ENCODE assay signal across 8 mouse cellular contexts in the genomic region with DNA sequence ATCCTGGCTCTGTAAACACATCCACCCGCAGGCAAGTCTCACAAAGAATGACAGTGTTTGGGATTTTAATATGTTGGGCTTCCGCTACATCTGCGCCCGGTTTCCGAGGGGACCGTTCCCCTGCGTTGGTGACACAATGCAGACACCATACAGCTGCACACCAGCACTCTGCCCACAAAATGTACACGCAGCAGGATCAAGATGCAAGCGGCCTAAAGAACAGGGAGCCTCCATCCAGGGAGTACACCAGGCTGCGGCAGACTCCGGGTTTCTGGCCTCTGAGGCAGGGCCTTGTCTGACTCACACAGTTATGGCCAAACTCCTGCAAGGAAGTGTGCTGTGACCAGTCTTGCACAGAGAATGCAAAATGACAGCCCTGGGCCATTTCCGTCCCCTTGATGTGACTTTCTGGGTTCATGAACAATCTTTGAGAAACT. TPM values are rescaled to one million over a fixed set of nuclear protein-coding genes. Genes with fewer than 3 reads are reported as not detected.
DNase-seq lines count a peak whose midpoint lies in the region; ATAC-seq lines count a peak whose summit lies in the region.

No protein-coding gene starts in this region.

- no peak overlapping the region for H3K9ac ChIP-seq in lung, embryonic 15.5 days
- peak overlapping the region; percentile 37 for H3K9ac ChIP-seq in embryonic facial prominence, embryonic 11.5 days (replicated peaks; ENCODE audit: low read length)
- H3K9ac ChIP-seq in hindbrain, embryonic 16.5 days (ENCODE audit: low read depth, low read length): peak overlapping the region; percentile 42

- H3K4me1 ChIP-seq in lung, embryonic 15.5 days: peaks cover 66% of the 10 kb centered on the region
- peaks cover 3% of the 10 kb centered on the region for H3K4me1 ChIP-seq in embryonic facial prominence, embryonic 11.5 days (ENCODE audit: control insufficient read depth, insufficient read depth, low read length)
- H3K4me1 ChIP-seq in hindbrain, embryonic 16.5 days (ENCODE audit: control insufficient read depth, insufficient read depth, low read depth, low read length): peaks cover 51% of the 10 kb centered on the region

- 29% methylated on average over 12 of the region's 12 CpGs for WGBS in lung, embryonic 15.5 days
- 53% methylated on average over 12 of the region's 12 CpGs for WGBS in embryonic facial prominence, embryonic 11.5 days
- WGBS in hindbrain, embryonic 16.5 days: 15% methylated on average over 12 of the region's 12 CpGs

- H3K27ac ChIP-seq in lung, embryonic 15.5 days: peak overlapping the region; percentile 20
- peak overlapping the region; percentile 56; the same call in 1 of the 2 replicates for H3K27ac ChIP-seq in embryonic facial prominence, embryonic 11.5 days (replicated peaks; ENCODE audit: low read depth, low read length)
- peak overlapping the region; percentile 82 for H3K27ac ChIP-seq in hindbrain, embryonic 16.5 days (ENCODE audit: low read depth, low read length)

- ATAC-seq in lung, embryonic 15.5 days (ENCODE audit: borderline replicate concordance, extremely low read depth, low FRiP score, low TSS enrichment): peak; percentile 17; the same call in 1 of the 2 replicates
- no peak for ATAC-seq in embryonic facial prominence, embryonic 11.5 days (replicated peaks; ENCODE audit: insufficient number of reproducible peaks, low FRiP score, low TSS enrichment, low read depth)
- peak; percentile 16 for ATAC-seq in hindbrain, embryonic 16.5 days
- ATAC-seq in inflammation-experienced regulatory T-cells, adult 6 months: no peak
- ATAC-seq in CD4-positive, CD25-positive, alpha-beta regulatory T cell, adult 4 months: no peak

- no peaks in the 10 kb centered on the region for H3K9me3 ChIP-seq in lung, embryonic 15.5 days
- no peaks in the 10 kb centered on the region for H3K9me3 ChIP-seq in embryonic facial prominence, embryonic 11.5 days (replicated peaks; ENCODE audit: control insufficient read depth, low read length)
- no peaks in the 10 kb centered on the region for H3K9me3 ChIP-seq in hindbrain, embryonic 16.5 days (ENCODE audit: control insufficient read depth, low read length)

- no peak overlapping the region for H3K4me3 ChIP-seq in lung, embryonic 15.5 days
- no peak overlapping the region for H3K4me3 ChIP-seq in embryonic facial prominence, embryonic 11.5 days (ENCODE audit: low read depth, low read length)
- no peak overlapping the region for H3K4me3 ChIP-seq in hindbrain, embryonic 16.5 days (ENCODE audit: low read length)

- peaks cover 14% of the 10 kb centered on the region; the same call in 1 of the 2 replicates for H3K36me3 ChIP-seq in lung, embryonic 15.5 days
- H3K36me3 ChIP-seq in embryonic facial prominence, embryonic 11.5 days (replicated peaks; ENCODE audit: control insufficient read depth, insufficient read depth, low read depth, low read length): no peaks in the 10 kb centered on the region; the same call in none of the 2 replicates
- H3K36me3 ChIP-seq in hindbrain, embryonic 16.5 days (ENCODE audit: control insufficient read depth, insufficient read depth, low read length): peaks cover 5% of the 10 kb centered on the region; the same call in 1 of the 2 replicates

- H3K27me3 ChIP-seq in lung, embryonic 15.5 days: no peaks in the 10 kb centered on the region
- H3K27me3 ChIP-seq in embryonic facial prominence, embryonic 11.5 days (ENCODE audit: control insufficient read depth, insufficient read depth, low read length): no peaks in the 10 kb centered on the region
- no peaks in the 10 kb centered on the region for H3K27me3 ChIP-seq in hindbrain, embryonic 16.5 days (replicated peaks; ENCODE audit: control insufficient read depth, insufficient read depth, low read length)

- DNase-seq in lung, postnatal 25 days (ENCODE audit: low spot score): no peak
- peak; percentile 33 for DNase-seq in embryonic facial prominence, embryonic 11.5 days (ENCODE audit: low spot score)
- peak; percentile 34 to 54 for DNase-seq in lung, postnatal 4 days
- no peak for DNase-seq in layer of hippocampus, postnatal 36 days

- H3K4me2 ChIP-seq in lung, embryonic 15.5 days: no peak overlapping the region
- no peak overlapping the region for H3K4me2 ChIP-seq in embryonic facial prominence, embryonic 11.5 days (ENCODE audit: low read depth, low read length)
- peak overlapping the region; percentile 2; the same call in 1 of the 2 replicates for H3K4me2 ChIP-seq in hindbrain, embryonic 16.5 days (ENCODE audit: low read length)

RNA-seq across cellular contexts. Expression of gene Zmynd8, which starts 31.8 kb away (rescaled TPM):
- 44.7 and 46.0 TPM in 2 replicates for polyA plus RNA-seq in lung, embryonic 15.5 days (2015; fragmentation: Nextera tagmentation; extraction: Ambion mirVana)
- 36.1 and 36.8 TPM in 2 replicates for polyA plus RNA-seq in embryonic facial prominence, embryonic 11.5 days (2014; fragmentation: Nextera tagmentation; extraction: Ambion mirVana)
- 64.3 and 66.4 TPM in 2 replicates for polyA plus RNA-seq in hindbrain, embryonic 16.5 days (2015; fragmentation: Nextera tagmentation; extraction: Ambion mirVana)
- 10 to 100 TPM; 43.3 to 65.6 (median 61.9) TPM for polyA plus RNA-seq in inflammation-experienced regulatory T-cells, adult 6 months (2017; shearing (Covaris generic))
- polyA plus RNA-seq in CD4-positive, CD25-positive, alpha-beta regulatory T cell, adult 4 months (2017; shearing (Covaris generic)): 10 to 100 TPM; 66.6 to 75.4 TPM
- total RNA-seq in layer of hippocampus, postnatal 36 days (2021): 100 to 1,000 TPM; 162 to 181 TPM

Comparison
In these comparisons a context has a peak if more than half of its experiments do, and no peak if none do; other contexts are left out.
1. DNase-seq: peak in embryonic facial prominence, embryonic 11.5 days (single experiment) and lung, postnatal 4 days (2 of 2); none in lung, postnatal 25 days (single experiment) and layer of hippocampus, postnatal 36 days (0 of 2).
2. ATAC-seq: peak in lung, embryonic 15.5 days (single experiment) and hindbrain, embryonic 16.5 days (single experiment); none in embryonic facial prominence, embryonic 11.5 days (single experiment), inflammation-experienced regulatory T-cells, adult 6 months (single experiment) and CD4-positive, CD25-positive, alpha-beta regulatory T cell, adult 4 months (single experiment).
3. H3K27ac ChIP-seq: peak in every context shown above with its lines; median percentile 82 in hindbrain, embryonic 16.5 days; 56 in embryonic facial prominence, embryonic 11.5 days; 20 in lung, embryonic 15.5 days.